Mouse (Mus musculus) T-cell, adult 2 months (primary cell): Measurements from ENCODE around the gene Hnrnpa3.
A peak's percentile ranks its signal among the peaks of the same experiment; 100 is the strongest.
"Not testable (repeated sequence)": the region's sequence is repeated elsewhere in the genome, so short reads cannot be mapped to it uniquely, and the experiment has no call there.

Source experiments
- DNase-seq: peaks from one replicate; pipeline ENCODE4 v3.0.0; 2022; ENCODE audit warnings: low spot score

Gene Hnrnpa3

GRCm38 (mm10) chr2:75679947-75680346 is 20.9 kb downstream of the Hnrnpa3 start:
- no peak for DNase-seq

DNA sequence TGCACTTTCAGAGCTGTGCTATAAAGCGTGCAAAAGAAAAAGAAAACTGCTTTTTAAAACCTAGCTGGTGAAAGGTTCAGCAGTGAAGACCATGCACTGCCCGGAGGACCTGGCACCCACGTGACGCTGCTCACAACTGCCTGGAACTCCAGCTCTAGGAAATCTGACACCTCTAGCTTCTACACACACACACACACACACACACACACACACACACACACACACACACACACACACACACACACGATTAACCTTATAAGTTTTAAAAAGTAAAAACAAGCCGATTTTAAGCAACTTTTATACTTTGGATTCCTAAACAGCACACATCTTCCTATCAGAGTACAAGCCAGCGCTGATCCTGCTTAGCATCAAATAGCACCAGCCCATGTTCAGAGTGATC is 22.4 kb downstream of the Hnrnpa3 start:
- DNase-seq, result no peak

DNA sequence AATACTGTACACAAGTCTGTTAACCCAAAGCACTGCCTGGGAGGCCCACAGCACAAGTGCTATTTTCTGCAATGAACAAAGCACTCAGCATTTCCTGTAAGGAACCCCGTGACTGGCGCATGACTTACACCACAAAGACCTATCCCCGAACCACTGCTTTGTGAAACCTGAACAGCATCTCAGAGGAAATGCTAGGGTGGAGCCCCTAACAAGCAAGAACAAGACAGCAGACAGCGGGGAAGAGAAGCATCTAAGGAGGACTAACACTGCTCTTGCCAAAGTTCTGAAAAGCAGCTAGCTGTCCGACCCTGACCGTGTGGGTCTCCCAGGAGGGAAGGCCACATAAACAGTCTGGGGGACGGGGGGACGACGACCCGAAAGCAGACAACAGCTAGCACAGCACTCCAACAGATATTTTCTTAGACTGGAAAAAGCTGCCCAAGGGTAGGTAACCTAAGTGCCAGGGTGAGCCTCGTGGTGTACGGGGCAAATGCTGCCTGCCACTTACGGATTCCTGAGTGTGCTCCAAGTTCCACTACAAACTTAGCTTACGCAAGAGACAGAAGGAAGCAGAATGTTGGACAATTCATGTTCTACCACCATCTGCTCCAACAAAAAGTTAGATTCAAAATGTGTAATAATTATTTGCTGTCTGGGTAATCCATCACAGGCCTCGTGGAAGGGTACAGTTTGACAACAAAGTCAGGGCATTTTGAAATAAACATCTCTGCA is 24.1 kb downstream of the Hnrnpa3 start:
- peak; percentile 96 for DNase-seq

DNA sequence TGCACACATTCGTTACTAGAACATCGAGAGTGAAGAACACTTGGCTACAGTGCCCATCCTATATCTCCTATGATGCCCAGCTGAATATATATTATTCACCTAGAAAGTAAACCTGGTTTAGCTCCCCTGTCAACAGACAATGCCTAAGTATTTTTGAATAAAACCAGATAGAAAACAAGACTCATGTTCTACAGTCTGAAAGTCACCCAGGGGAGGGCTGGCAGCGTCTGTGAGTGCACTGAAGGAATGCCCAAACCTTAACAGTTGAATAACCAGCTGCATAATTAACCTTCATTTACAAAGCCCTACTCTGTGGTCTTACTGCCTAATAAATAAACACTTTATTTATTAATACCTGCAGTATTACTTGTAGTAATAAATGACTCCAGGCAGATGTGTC is 25.5 kb downstream of the Hnrnpa3 start:
- DNase-seq, result no peak

DNA sequence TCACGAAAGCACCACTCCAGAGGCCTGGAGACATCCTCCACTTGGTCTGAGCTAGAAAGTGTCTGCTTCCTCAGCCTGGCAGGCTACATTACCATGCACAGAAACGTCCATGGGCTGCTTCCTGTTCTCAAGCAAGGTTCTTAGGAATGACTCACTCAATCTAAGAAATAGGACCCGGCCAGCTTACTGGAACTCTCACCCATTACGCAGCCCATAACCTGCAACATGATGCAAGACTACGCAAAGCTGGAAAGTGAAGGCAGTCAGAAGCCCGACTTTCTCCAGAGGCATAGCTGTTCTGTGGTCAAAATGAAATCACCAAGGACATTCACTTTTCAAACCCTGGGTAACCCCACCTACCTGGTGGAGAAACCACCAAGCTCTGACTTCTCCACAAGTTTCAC is 26.4 kb downstream of the Hnrnpa3 start:
- peak; percentile 36 for DNase-seq

DNA sequence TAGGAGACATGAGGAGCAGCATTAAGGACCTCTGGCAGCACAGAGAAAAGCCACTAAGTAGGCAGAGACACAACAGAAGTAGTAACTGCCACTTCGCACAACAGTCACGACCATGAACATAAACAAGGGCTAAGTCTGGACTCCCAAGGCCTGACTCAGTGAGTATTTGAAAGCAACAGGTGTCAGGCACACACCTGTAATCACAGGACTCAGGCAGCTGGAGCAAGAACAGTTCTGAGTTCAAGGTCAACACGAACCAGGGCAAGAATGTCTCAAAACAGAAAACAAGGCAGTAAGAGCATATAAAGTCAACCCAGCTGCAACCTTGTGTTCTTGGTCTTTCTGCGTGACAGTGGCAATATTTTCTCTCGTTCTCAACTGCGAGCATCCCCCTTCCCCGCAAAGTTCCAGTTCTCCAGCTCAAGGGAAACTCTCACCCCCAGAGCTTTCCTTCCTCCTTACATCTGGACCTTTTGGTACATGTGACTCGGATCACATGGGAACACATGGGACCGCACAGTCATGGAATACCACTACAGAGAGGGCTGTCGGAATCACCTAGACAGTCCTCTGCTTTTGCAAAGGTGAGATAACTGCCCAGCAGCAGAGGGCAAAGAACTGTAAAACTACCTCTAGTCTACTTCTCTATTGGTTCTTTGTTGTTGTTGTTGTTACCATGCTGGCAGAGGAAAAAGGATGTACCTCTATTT is 28.1 kb downstream of the Hnrnpa3 start:
- DNase-seq, result no peak

DNA sequence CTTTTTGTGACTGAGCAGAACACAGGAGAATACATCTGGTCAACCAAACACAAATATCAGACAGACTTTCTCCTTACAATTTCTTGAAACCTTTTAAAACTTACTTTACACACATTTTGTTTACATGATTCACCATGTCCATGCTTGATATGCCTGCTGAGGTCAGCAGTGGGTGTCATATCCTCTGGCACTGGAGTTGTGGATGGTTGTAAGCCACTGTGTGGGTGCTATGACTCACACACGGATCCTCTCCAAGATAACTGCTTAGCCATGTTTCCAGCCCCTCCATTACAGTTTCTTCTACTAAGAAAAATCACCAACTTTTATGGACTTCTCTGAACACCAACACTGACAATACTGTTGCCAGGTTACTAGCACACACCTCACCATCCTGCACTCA is 29.8 kb downstream of the Hnrnpa3 start:
- DNase-seq, result peak; percentile 28

GRCm38 (mm10) chr2:75689482-75690158 is 30.6 kb downstream of the Hnrnpa3 start:
- DNase-seq, result no peak

GRCm38 (mm10) chr2:75690656-75691055 is 31.6 kb downstream of the Hnrnpa3 start:
- DNase-seq, result no peak

DNA sequence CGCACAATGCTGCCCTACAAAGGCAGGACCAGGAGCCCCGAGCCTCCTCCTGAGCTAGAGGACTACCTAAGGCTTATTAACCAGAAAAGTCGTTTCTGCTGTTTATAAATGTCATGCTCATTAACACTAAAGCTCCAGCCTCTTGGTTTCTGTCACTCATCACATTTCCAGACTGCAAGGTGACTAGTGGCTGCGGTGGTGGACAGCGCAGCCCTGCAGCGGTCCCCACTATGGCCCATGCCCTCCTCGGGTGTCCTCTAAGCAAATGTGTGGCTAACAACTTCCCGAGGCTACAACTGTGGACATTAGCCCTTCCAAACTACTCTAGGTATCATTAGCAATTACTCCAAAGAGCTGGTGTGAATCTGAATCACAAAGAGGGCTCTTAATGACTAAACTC is 32.3 kb downstream of the Hnrnpa3 start:
- DNase-seq, result no peak

DNA sequence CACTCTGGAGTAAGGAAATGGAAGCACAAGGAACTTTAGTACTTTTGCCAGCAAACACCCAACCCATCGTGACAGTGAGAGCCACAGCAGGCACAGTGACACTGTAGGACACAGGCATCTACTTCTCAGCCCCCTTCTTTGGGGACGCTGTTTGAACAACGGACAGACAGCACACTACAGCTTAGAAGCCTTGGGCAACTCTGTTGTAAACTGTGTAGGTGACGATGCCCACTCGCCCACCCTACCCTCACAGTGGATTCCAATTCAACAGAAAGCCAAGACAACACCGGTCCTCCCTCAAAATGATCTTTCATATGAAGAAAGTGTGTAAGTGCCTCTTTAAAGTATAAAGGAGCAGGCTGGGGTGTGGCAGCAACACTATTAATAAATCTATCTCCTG is 33.3 kb downstream of the Hnrnpa3 start:
- DNase-seq, result no peak

DNA sequence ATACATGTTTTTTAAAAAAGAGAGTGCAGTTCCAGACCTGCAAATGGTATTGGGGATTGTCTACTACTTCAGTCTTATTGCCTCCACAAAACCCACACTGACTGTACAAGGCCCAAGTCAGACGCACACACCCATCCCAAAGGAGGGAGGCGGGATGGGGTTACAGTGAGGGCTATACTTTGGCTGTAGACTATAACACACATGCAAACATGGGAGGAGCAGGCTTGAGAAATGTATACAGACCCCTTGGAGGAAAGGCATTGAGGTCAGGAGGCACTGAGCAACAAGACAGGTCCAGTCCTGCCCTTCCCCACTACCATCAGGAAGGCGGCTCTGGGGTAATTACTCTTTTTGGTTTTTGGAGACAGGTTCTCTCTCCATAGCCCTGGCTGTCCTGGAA is 35.9 kb downstream of the Hnrnpa3 start:
- DNase-seq, result not testable (repeated sequence)

DNA sequence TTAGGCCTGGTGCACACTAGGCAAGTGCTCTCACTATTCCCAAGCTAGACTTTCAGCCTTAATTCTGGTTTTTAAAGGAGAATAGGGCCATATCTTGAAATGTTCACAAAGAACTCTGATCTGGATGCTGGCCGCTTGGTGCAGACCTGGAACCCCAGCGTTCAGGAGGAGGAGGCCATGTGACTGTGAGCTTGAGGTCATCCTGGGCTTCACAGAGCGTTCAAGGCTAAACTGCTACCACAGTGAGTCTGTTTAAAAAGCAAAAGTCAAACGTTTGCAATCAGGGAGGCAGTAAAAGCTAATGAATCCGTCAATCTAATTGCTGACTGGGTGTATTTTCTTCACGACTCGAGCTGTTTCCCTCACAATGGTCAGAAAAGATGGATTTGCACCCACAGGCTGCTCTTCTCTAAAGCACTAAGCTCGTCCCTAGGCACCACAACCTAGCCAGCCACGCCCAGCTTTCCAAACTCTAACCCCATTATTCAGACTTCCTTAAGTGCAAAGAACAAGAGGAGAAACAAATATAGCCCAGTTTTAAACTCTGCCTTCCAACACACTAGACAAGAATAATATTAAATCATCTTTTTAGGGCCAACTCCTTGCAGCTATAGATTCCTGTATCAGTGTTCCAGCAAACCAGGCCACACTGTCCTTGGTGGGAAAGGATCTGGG is 36.8 kb downstream of the Hnrnpa3 start:
- no peak for DNase-seq

GRCm38 (mm10) chr2:75696371-75696770 is 37.3 kb downstream of the Hnrnpa3 start:
- no peak for DNase-seq

DNA sequence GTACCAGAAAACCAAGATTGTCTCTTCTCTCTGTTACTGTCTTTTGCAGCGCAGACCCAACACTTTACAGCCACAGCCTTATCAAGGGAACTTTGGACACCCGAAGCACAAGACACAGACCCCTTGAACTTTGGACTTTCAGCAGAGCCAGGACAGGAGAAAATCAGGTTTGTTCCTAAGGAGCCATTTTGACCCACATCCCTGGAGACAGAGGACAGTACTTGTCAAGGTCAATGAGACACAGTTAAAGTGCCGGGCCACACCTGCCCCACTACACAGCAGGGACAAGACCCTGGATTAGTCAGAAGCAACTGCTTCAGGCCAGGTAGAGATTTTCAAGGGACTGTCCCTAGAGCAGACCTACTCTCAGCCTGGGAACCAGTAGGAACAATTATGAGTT is 38.2 kb downstream of the Hnrnpa3 start:
- DNase-seq, result no peak

GRCm38 (mm10) chr2:75698007-75698406 is 38.9 kb downstream of the Hnrnpa3 start:
- DNase-seq, result no peak

- DNase-seq, result no peak
Measured at GRCm38 (mm10) chr2:75698874-75699273, 39.8 kb downstream of the Hnrnpa3 start.

DNA sequence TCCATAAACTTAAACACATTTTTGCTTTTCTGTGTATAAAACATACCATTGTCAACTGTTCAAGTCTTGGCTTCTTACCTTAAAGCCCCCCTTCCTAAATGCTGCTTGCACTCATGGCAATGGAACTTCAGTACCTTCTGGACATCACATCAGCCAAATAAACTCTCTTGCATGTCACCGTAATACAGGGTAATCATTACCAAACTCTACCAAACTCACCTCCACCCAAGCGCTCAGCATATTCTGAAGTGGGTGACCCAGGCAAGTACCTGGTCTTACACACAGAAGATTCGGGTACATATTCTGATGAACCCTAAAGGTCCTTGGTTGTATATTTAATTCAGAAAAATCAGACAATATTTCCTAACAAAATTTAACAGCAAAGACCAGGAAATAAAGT is 41.5 kb downstream of the Hnrnpa3 start:
- DNase-seq, result no peak

DNA sequence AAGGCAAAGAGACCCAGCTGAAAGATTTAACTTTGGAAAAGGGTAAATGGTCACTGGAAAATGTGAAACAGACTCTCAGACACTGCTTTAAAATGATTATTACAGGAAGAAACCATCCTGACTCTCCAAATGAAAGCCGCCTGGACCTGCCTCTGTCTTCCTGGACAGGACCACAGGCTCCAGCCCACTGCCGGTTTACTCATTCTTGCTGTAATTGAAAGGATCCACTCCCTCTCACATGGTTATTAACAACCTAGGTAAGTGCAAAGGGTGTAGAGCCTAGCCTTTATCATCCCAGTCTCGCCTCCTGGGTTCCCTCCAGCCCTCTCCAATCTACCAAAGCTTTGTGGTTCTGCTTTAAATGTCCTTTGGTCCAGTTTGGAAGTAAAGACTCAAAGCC is 42.1 kb downstream of the Hnrnpa3 start:
- no peak for DNase-seq

DNA sequence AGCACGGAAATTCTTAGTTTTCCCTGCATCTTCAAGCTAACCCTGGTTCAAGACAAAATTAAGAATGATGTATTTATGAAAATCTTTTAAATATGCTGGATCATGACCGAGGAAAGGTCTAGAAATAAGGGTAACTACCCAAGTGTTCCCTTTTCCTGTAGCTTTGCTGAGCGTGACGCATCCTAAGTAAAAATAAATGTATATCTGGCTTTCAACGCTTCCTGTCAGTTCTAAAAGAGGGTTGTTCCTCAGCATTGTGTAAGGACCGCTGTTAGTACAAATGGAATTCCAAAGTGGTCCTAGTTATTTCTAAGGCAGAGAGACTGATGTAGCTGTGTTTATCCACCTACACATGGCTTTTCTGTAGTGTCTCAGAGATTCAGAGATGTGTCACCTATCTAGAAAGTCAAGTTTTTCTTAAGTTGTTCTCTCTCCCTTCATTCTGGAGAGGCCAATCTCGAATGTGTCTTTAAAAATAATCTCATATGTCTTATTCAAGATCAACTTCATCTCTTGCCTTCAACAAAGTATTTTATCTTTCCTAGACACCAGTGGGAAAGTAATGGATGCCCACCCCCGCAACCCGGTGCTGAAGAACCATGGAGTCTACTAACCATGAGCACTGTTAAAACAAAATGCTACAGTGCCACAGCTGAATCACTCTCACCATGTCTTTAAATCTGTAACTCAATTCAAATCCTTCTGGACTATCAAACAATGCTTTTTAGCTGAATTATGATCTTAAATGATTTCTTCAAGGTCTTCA is 42.9 kb downstream of the Hnrnpa3 start:
- DNase-seq, result no peak

DNA sequence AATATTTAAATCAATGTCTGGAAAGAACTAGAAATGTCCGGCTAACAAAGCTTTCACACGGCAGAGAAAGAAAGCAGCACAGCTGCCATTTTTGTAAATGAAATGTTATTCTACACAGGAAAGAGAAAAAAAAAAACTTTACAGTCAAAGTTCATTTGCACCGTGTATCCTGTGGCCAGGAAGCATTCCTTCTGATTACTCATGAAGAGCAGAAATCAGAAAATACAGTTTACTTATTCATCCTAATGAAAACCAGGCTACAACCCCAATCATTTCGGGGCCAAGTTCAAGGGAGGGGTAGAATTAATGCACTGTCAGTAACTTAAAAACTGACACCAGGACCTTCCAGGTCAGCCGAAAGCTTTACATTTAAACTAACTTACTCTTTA is 43.5 kb downstream of the Hnrnpa3 start:
- peak; percentile 32 for DNase-seq
